Mouse (Mus musculus): ENCODE data around the gene Rfc2. TPM values are rescaled to one million over a fixed set of nuclear protein-coding genes. Genes with fewer than 3 reads are reported as not detected.

Rfc2 gene
- polyA plus RNA-seq, 1 experiment from 2014 or later, result 155 TPM

DNA sequence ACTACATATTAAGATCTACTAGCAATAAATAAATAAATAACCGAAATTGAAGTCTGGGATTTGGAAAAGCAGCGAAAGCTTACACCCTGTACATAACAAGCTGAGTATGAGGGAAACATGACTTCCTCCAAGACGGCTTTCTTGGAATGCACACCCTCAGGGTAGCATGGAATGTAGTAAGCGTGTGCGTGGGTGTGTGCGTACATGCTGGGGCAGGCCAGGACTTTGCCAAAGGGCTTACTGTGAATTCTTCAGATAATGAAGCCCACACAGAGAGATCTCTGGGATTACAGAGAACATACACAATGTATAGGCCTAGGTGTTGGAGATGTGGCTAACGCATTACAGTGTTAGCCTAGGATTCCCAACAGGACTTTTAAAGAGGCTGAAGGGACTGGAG, 3.6 kb upstream of the Rfc2 start:
- Histone ChIP-seq H3K9ac (ENCODE audit: low read depth, low read length) (no peak overlapping the region), H3K4me1 (replicated peaks; ENCODE audit: insufficient read depth, low read length) (peaks cover 5% of the 10 kb centered on the region; the same call in 1 of the 2 replicates), H3K27ac (no peak overlapping the region), H3K4me3 (replicated peaks; ENCODE audit: low read depth, low read length) (no peak overlapping the region), H3K9me3 (replicated peaks; ENCODE audit: low read length) (no peaks in the 10 kb centered on the region), H3K4me2 (ENCODE audit: low read length) (no peak overlapping the region), H3K36me3 (ENCODE audit: insufficient read depth, low read length) (no peaks in the 10 kb centered on the region), H3K27me3 (ENCODE audit: insufficient read depth, low read length) (no peaks in the 10 kb centered on the region)
- TF ChIP-seq CTCF (IDR thresholded peaks at IDR 0.05; ENCODE audit: low read depth), result no peak
- WGBS, result 77% methylated on average over 7 of the region's 7 CpGs
- ATAC-seq (replicated peaks; ENCODE audit: low FRiP score, low read depth) (no peak), DNase-seq (ENCODE audit: low spot score) (no peak)

GRCm38 (mm10) chr5:134579135-134579534, 2.0 kb upstream of the Rfc2 start:
- Histone ChIP-seq H3K4me1 (replicated peaks; ENCODE audit: insufficient read depth, low read length) (no peaks in the 10 kb centered on the region), H3K36me3 (ENCODE audit: insufficient read depth, low read length) (no peaks in the 10 kb centered on the region), H3K27me3 (ENCODE audit: insufficient read depth, low read length) (no peaks in the 10 kb centered on the region), H3K4me3 (replicated peaks; ENCODE audit: low read depth, low read length) (no peak overlapping the region), H3K9me3 (replicated peaks; ENCODE audit: low read length) (no peaks in the 10 kb centered on the region), H3K27ac (no peak overlapping the region), H3K4me2 (ENCODE audit: low read length) (no peak overlapping the region), H3K9ac (ENCODE audit: low read depth, low read length) (no peak overlapping the region)
- ATAC-seq (replicated peaks; ENCODE audit: low FRiP score, low read depth), result no peak
- TF ChIP-seq CTCF (IDR thresholded peaks at IDR 0.05; ENCODE audit: low read depth), result no peak
- WGBS, result 61% methylated on average over 3 of the region's 3 CpGs
- no peak for DNase-seq (ENCODE audit: low spot score)

- Histone ChIP-seq H3K36me3 (ENCODE audit: insufficient read depth, low read length) (0 out of 2 replicates have a peak, but pooled peaks cover 2% of the 10 kb centered on the region), H3K4me2 (ENCODE audit: low read length) (peak overlapping the region; percentile 60), H3K27ac (no peak overlapping the region), H3K27me3 (ENCODE audit: insufficient read depth, low read length) (no peaks in the 10 kb centered on the region), H3K4me3 (replicated peaks; ENCODE audit: low read depth, low read length) (peak overlapping the region; percentile 88), H3K4me1 (replicated peaks; ENCODE audit: insufficient read depth, low read length) (no peaks in the 10 kb centered on the region), H3K9me3 (replicated peaks; ENCODE audit: low read length) (no peaks in the 10 kb centered on the region), H3K9ac (ENCODE audit: low read depth, low read length) (peak overlapping the region; percentile 76)
- DNase-seq (ENCODE audit: low spot score) (peak; percentile 99), ATAC-seq (replicated peaks; ENCODE audit: low FRiP score, low read depth) (peak; percentile 88)
- 8% methylated on average over 28 of the region's 30 CpGs for WGBS
- TF ChIP-seq CTCF (IDR thresholded peaks at IDR 0.05; ENCODE audit: low read depth), result peak; percentile 82
Measured at GRCm38 (mm10) chr5:134582221-134582907, 1.2 kb downstream of the Rfc2 start.

DNA sequence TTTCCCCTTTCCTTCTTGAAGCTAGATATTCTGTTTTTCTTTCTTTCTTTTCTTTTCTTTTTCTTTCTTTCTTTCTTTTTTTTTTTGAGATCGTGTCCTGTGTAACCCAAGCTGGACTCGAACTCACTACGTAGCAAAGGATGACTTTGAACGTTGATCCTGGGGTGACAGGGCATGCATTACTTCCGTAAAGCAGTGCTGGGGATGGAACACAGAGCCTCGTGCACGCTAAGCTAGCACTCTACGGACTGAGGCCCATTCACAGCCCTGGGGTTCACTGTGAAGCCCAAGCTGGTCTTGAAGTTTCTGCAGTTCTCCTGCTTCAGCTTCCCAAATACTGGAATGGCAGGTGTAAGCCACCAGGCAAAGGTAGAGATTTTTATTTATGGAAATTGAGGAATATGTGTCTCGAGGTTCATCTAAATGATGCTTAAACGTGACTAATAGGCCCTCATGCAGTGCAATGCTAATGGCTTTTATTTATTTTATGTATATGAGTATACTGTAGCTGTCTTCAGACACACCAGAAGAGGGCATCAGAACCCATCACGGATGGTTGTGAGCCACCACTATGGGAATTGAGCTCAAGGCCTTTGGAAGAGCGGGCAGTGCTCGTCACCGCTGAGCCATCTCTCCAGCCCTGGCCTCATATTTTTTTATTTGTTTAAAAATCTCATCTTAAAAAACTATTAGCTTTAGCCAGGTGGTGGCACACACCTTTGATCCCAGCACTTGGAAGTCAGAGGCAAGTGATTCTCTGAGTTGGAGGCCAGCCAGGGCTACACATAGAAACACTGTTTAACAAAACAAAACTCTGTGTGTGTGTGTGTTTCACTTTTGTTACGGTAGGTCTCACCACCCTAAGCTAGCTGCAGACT, 2.1 kb downstream of the Rfc2 start:
- no peak for ATAC-seq (replicated peaks; ENCODE audit: low FRiP score, low read depth)
- 28% methylated on average over 15 of the region's 15 CpGs for WGBS

GRCm38 (mm10) chr5:134583884-134584213, 2.7 kb downstream of the Rfc2 start:
- 0 out of 2 replicates have a peak, but pooled peaks cover 2% of the 10 kb centered on the region for H3K36me3 ChIP-seq (ENCODE audit: insufficient read depth, low read length)
- H3K4me1 ChIP-seq (replicated peaks; ENCODE audit: insufficient read depth, low read length), result no peaks in the 10 kb centered on the region
- ATAC-seq (replicated peaks; ENCODE audit: low FRiP score, low read depth) (no peak), DNase-seq (ENCODE audit: low spot score) (no peak)
- H3K27me3 ChIP-seq (ENCODE audit: insufficient read depth, low read length), result no peaks in the 10 kb centered on the region
- H3K4me2 ChIP-seq (ENCODE audit: low read length), result no peak overlapping the region
- no peak for TF ChIP-seq CTCF (IDR thresholded peaks at IDR 0.05; ENCODE audit: low read depth)
- no peak overlapping the region for H3K27ac ChIP-seq
- H3K9me3 ChIP-seq (replicated peaks; ENCODE audit: low read length), result no peaks in the 10 kb centered on the region
- 76% methylated on average over 3 of the region's 3 CpGs for WGBS
- no peak overlapping the region for H3K9ac ChIP-seq (ENCODE audit: low read depth, low read length)
- no peak overlapping the region for H3K4me3 ChIP-seq (replicated peaks; ENCODE audit: low read depth, low read length)

More for the DNA sequence above, 2.1 kb downstream of the Rfc2 start:
- Histone ChIP-seq H3K4me2 (ENCODE audit: low read length) (peak overlapping the region; percentile 60), H3K4me1 (replicated peaks; ENCODE audit: insufficient read depth, low read length) (no peaks in the 10 kb centered on the region), H3K36me3 (ENCODE audit: insufficient read depth, low read length) (0 out of 2 replicates have a peak, but pooled peaks cover 2% of the 10 kb centered on the region), H3K9ac (ENCODE audit: low read depth, low read length) (peak overlapping the region; percentile 76), H3K27me3 (ENCODE audit: insufficient read depth, low read length) (no peaks in the 10 kb centered on the region), H3K9me3 (replicated peaks; ENCODE audit: low read length) (no peaks in the 10 kb centered on the region), H3K27ac (no peak overlapping the region), H3K4me3 (replicated peaks; ENCODE audit: low read depth, low read length) (peak overlapping the region; percentile 88)
- no peak for TF ChIP-seq CTCF (IDR thresholded peaks at IDR 0.05; ENCODE audit: low read depth)
- no peak for DNase-seq (ENCODE audit: low spot score)

GRCm38 (mm10) chr5:134584798-134585197, 3.6 kb downstream of the Rfc2 start:
- Histone ChIP-seq H3K9ac (ENCODE audit: low read depth, low read length) (no peak overlapping the region), H3K9me3 (replicated peaks; ENCODE audit: low read length) (no peaks in the 10 kb centered on the region), H3K27me3 (ENCODE audit: insufficient read depth, low read length) (no peaks in the 10 kb centered on the region), H3K27ac (no peak overlapping the region), H3K4me1 (replicated peaks; ENCODE audit: insufficient read depth, low read length) (no peaks in the 10 kb centered on the region), H3K4me3 (replicated peaks; ENCODE audit: low read depth, low read length) (no peak overlapping the region), H3K4me2 (ENCODE audit: low read length) (no peak overlapping the region), H3K36me3 (ENCODE audit: insufficient read depth, low read length) (0 out of 2 replicates have a peak, but pooled peaks cover 2% of the 10 kb centered on the region)
- DNase-seq (ENCODE audit: low spot score) (no peak), ATAC-seq (replicated peaks; ENCODE audit: low FRiP score, low read depth) (no peak)
- 92% methylated on average over 5 of the region's 5 CpGs for WGBS
- no peak for TF ChIP-seq CTCF (IDR thresholded peaks at IDR 0.05; ENCODE audit: low read depth)

Measured in kidney, postnatal 0 days (tissue).